Mouse (Mus musculus) neutrophil, adult 5-6 weeks (primary cell): ENCODE results near the gene Tsks. TPM values are rescaled to one million over a fixed set of nuclear protein-coding genes. Genes with fewer than 3 reads are reported as not detected.
A peak's percentile ranks its signal among the peaks of the same experiment; 100 is the strongest.

ENCODE experiments used
- ATAC-seq: fragments of 151-379, 151-347 bp; 2 replicates; pipeline ENCODE4 v1.8.0; 2017; ENCODE audit warnings: mild to moderate bottlenecking, moderate TSS enrichment; ENCODE audit not compliant: insufficient number of reproducible peaks, poor library complexity, low FRiP score, severe bottlenecking; ENCODE audit errors: extremely low read depth
- total RNA-seq: library from RNA; stranded (forward); fragments of 200-1000 nt; gene quantifications from 2 replicates; pipeline ENCODE4 v1.2.3, GENCODE M21; 2017

Tsks gene
- not detected in 2 replicates for total RNA-seq

DNA sequence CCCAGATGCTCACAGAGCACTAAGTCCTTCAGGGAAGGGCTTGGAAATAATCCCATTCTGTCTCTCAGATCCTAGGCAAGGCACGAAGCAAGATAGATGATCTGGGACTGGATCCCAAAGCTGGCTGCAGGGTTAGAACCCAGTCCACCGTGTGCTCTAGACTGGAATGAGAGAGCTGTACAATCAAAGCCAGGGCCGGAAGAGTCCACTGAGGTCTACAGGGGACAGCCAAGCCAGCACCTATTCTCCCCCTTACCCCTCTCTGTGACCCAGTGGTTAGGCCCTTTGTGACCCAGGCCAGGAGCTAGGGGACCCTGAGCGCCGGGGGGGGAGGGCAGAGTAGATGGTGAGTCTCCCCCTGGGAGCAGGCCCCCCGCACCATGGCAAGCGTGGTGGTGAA is at the start of gene Tsks:
Gene Tsks, plus strand, starts transcription at position 301 of the 400 bp plus-strand sequence.
- no peak for ATAC-seq

DNA sequence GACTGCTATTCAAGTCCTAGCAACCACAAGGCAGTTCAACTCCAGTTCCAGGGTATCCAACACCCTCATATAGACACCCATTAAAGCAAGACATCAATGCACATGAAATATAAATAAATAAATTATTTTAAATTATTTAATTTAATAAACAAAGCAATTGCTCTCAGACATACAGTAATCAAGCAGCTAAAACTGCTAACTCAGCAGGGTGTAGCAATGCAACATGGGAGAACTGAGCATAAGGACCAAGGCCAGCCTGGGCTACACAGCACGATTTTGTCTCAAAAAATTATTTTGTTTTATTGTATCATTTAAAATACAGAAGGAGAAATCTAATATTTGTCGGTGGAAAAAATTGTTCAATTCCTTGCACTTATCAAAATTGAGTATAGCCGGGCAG is 48.8 kb upstream of the Tsks start:
- ATAC-seq = no peak

- ATAC-seq = no peak
Observed at GRCm38 (mm10) chr7:44895206-44895592, 47.8 kb upstream of the Tsks start.

DNA sequence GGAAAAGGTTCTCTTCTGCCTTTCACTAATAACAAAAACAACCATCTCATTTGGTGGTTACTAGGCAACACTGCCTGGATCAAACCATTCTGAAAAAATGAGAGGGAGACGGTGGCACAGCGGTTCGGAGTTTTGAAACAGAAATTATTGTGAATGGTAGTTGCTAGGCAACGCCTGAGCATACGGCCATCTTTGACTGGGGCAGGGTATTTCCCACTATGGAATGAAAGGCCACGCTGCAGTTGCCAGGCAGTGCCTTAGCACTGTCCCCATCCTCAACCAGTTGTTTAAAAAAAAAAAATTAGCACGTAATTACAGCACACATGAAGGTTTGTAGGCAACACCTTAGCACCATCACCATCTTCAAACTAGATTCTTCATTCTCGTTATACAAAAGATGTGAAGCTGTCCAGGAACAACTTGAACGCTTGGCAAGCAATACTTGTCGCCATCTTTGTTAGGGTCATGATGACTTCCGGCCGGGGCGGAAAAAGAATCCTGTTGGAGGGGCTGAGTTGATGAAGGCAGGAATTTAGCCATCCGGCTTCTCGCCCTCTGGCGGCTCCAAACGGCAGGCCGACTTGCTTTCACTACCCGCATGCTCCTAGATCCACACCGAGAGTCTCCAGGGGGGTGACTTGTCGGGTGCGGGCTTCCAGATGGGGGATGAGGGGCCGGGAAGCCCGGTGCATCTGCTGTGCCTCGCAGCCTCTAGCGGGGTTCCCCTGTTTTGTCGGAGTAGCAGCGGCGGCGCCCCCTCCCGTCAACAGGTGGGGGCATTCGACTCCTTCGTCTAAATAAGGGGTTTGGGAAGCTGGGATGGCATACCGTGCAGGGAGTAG is 47.2 kb upstream of the Tsks start, which contains the start of gene Fuz:
Gene Fuz, plus strand, starts transcription at position 487 of the 842 bp plus-strand sequence.
- peak; percentile 70 for ATAC-seq

GRCm38 (mm10) chr7:44896499-44896898 is 46.5 kb upstream of the Tsks start:
- ATAC-seq = no peak

DNA sequence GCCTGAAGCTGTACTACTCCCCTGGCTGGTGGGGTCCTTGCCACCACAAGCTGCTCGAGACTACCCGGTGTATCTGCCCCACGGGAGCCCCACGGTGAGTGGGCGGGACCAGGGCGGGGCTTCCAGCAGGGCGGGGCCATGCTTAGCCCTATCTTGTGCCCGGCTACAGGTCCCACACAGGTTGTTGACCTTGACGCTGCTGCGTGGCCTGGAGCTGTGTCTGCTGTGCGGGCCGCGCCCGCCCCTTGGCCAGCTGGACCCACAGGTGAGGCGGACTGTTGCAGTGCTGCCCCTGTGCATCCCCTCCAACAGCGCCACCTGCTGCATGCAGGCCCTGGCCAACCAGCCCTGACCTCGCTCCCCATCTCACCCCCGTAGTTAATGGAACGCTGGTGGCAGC is 44.4 kb upstream of the Tsks start:
- no peak for ATAC-seq

DNA sequence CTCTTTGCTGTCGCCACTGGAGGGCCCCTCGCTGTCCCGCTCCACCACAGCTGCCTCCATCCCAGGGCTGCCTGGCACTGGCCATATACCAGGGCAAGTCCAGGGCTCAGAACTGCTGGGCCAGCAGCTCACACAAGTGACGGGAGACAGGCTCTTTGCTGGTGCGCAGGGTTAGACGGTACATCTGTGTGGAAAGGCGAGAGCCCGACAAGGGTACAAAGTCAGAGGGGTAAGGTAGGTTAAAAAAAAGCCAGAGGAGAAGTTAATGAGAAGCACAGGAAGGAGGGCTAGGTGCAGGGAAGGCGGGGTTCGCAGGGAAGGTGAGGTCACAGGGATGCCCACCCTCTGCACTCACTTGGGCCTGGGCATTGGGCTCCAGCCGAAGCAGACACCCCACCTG is 42.4 kb upstream of the Tsks start:
- no peak for ATAC-seq

DNA sequence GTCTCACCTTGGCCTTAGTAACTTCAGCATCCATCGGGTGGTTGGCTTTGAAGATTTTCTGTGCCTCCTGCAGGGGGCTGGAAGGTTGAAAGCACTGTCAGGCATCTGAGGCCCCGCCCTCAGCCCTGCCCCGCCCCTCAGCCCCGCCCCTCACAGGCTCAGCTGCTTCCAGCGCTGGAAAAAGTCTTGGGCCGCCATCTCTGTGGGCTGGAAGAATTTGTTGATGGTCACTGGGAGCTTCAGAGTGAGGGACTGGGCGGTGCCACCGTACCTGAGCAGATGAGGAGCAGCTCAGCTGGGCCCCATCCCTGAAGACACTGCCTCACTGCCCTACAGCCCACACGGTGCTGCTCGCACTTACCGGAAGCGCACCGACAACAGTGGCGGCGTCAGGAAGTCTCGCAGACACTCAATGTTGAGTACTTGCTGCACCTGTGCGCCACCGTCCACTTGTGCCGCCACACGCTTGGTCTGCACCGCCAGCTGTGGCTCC is 41.7 kb upstream of the Tsks start:
- ATAC-seq = peak; percentile 55

GRCm38 (mm10) chr7:44905430-44905829 is 37.6 kb upstream of the Tsks start:
- no peak for ATAC-seq

DNA sequence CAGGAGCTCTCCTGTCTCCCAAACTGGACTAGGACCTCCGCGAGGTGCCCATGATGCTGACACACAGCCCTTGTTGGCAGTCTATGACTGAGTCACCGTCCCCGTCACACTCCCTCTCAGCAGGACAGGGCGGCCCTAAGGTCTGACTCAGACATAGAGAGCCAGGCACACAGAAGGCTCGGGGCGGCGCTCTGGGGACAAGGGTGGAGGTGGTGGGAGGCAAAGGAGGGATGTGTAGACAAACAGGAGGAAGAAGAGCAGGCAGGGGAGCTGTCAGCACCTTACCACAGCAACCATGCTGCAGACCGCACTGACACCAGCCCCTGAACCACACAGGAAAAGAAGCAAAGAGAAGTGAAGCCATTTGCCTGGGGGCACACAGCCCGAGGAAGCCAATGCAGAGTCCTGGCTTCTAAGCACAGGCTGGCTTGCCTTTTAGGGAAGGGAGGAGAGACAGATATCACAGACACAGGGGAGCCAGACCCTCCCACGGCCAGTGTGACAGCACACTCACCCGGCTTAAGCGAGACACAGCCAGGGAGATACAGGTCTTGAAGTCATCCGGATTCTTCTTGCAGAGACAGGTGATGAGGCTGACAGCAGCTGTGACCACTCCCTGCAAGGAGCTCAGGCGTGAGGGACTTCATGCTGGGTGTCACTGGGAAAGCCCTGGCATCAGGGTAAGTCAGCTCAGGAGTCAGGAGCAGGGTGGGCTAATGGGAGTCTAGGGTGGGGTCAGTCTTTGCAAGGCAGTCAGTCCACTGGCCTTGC is 34.1 kb upstream of the Tsks start:
- no peak for ATAC-seq

GRCm38 (mm10) chr7:44914396-44914795 is 28.6 kb upstream of the Tsks start:
- ATAC-seq = no peak

DNA sequence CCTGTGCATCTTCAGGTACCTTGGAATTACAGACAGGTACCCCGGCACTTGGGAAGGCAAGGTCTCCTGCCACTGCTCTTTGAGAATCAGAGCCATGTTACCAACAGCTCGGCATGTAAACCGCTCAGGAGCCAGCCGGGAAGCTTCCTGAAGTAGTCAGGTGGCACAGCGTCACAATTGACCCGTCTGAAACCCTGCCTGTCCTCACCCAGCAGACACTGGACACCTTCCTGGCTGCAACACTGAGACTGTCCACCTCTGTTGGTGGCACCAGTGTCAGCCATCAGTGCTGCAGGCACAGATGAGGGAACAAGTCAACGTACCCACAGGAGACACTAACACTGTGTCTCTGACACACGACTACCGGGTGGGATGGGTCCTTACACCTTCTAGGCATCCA is 27.7 kb upstream of the Tsks start:
- no peak for ATAC-seq

- ATAC-seq = no peak
Observed at GRCm38 (mm10) chr7:44916191-44916590, 26.8 kb upstream of the Tsks start.

- no peak for ATAC-seq
Observed at GRCm38 (mm10) chr7:44916881-44917280, 26.1 kb upstream of the Tsks start.

- ATAC-seq = no peak
Observed at GRCm38 (mm10) chr7:44918219-44918618, 24.8 kb upstream of the Tsks start.

- no peak for ATAC-seq
Observed at GRCm38 (mm10) chr7:44919127-44919526, 23.9 kb upstream of the Tsks start.

DNA sequence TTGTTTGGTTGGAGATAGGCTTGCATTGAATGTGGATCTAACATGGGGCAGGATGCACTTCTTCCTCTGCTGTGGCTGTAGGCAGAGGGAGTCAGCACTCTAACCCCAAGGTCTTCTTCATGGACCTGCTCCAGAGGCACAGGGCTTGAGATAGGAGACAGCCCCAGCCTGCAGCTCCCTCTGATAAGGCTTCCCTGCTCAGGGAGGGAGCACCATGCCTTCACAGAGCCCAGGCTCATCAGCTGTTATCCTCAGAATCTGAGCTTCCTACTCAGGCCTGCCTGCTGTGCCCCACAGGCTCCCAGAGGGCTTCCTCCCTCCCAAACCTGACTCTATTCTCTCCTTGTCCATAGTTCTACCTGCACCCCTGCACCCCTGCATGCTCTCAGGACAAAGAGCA is 20.5 kb upstream of the Tsks start:
- no peak for ATAC-seq

DNA sequence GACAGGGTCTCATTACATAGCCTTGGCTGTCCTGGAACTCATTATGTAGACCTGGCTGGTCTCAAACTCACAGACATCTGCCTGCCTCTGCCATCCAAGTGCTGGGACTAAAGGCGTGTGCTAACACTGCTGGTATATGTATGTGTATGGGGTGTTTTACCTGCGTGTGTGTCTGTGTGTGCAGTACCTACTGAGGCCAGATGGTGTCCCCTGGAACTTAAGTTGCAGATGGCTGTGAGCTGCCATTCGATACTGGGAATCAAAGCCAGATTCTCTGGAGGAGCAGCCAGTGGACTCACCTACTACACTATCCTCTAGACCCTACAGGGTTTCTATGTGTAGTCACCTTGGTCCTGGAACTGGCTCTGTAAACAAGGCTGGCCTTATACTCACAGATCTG is 17.5 kb upstream of the Tsks start:
- ATAC-seq = no peak

- ATAC-seq = no peak
Observed at GRCm38 (mm10) chr7:44928570-44928969, 14.4 kb upstream of the Tsks start.
